Mouse (Mus musculus) C2C12 (cell line): ENCODE results near the gene Plet1.

Source experiments
- CTCF ChIP-seq: IDR thresholded peaks from one replicate; pipeline ENCODE4 v1.5.1; 2011; ENCODE audit not compliant: control insufficient read depth, insufficient read depth, insufficient read length
- MAX ChIP-seq: IDR thresholded peaks from one replicate; pipeline ENCODE4 v1.6.1; 2011; ENCODE audit warnings: mild to moderate bottlenecking, control low read depth

DNA sequence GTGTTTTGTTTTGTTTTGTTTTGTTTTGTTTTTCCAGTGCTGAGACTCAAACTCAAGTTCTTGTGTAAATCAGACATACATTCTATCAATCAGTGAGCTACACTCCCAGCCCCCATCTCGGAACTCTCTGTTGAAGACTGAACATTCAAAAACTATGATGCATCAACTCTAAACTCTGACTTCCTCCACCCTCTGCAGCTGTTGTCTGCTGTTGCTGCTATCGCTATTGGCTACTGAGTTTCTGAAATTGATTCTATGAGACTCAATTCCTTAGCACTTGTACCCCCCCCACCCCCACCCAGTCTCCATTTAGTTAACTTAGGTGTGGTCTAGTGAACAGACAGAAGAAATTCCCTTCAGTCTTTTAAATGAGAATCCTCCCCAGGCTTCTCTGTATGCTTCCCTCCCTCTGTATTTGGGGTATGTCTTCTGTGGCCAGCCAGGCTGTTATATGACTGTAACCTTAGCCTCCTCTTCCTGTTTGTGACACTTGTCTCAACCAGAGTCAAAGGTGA lies 2.7 kb upstream of the Plet1 start:
- TF ChIP-seq CTCF (no peak), MAX (no peak)
